Comparison of ENCODE assay signal across 8 mouse cellular contexts in genomic region chr4:144895211-144895590, GRCm38 (mm10). TPM values are rescaled to one million over a fixed set of nuclear protein-coding genes. Genes with fewer than 3 reads are reported as not detected.
DNase-seq lines count a peak whose midpoint lies in the region; ATAC-seq lines count a peak whose summit lies in the region.

No protein-coding gene starts in this region.

- H3K9ac ChIP-seq in forebrain, embryonic 11.5 days (ENCODE audit: low read length) = no peak overlapping the region
- peak overlapping the region; percentile 84 for H3K9ac ChIP-seq in intestine, embryonic 16.5 days (ENCODE audit: low read depth, low read length)

- peak overlapping the region; percentile 58 for H3K4me3 ChIP-seq in forebrain, embryonic 10.5 days
- no peak overlapping the region for H3K4me3 ChIP-seq in forebrain, embryonic 11.5 days (ENCODE audit: low read depth, low read length)
- peak overlapping the region; percentile 70 for H3K4me3 ChIP-seq in embryonic facial prominence, embryonic 10.5 days
- H3K4me3 ChIP-seq in intestine, embryonic 16.5 days (ENCODE audit: low read length) = peak overlapping the region; percentile 70

- H3K4me1 ChIP-seq in forebrain, embryonic 10.5 days = peaks cover 57% of the 10 kb centered on the region
- H3K4me1 ChIP-seq in forebrain, embryonic 11.5 days (replicated peaks; ENCODE audit: control insufficient read depth, insufficient read depth, low read length) = peaks cover 8% of the 10 kb centered on the region
- H3K4me1 ChIP-seq in embryonic facial prominence, embryonic 10.5 days = peaks cover 64% of the 10 kb centered on the region
- H3K4me1 ChIP-seq in intestine, embryonic 16.5 days (ENCODE audit: control insufficient read depth, insufficient read depth, low read length) = peaks cover 47% of the 10 kb centered on the region

- no peak overlapping the region for H3K27ac ChIP-seq in forebrain, embryonic 10.5 days
- H3K27ac ChIP-seq in forebrain, embryonic 11.5 days (ENCODE audit: low read depth, low read length) = no peak overlapping the region
- peak overlapping the region; percentile 83 for H3K27ac ChIP-seq in embryonic facial prominence, embryonic 10.5 days (replicated peaks)
- peak overlapping the region; percentile 96 for H3K27ac ChIP-seq in intestine, embryonic 16.5 days (ENCODE audit: low read length)

- peaks cover 44% of the 10 kb centered on the region for H3K27me3 ChIP-seq in forebrain, embryonic 10.5 days (ENCODE audit: poor library complexity, severe bottlenecking)
- H3K27me3 ChIP-seq in forebrain, embryonic 11.5 days (ENCODE audit: control insufficient read depth, insufficient read depth, low read length) = peaks cover 24% of the 10 kb centered on the region
- peaks cover 36% of the 10 kb centered on the region for H3K27me3 ChIP-seq in embryonic facial prominence, embryonic 10.5 days (replicated peaks; ENCODE audit: low read depth, poor library complexity, severe bottlenecking)
- H3K27me3 ChIP-seq in intestine, embryonic 16.5 days (replicated peaks; ENCODE audit: control insufficient read depth, insufficient read depth, low read length) = no peaks in the 10 kb centered on the region

- no peaks in the 10 kb centered on the region for H3K36me3 ChIP-seq in forebrain, embryonic 10.5 days (replicated peaks)
- no peaks in the 10 kb centered on the region for H3K36me3 ChIP-seq in forebrain, embryonic 11.5 days (ENCODE audit: control insufficient read depth, insufficient read depth, low read length)
- peaks cover 8% of the 10 kb centered on the region for H3K36me3 ChIP-seq in embryonic facial prominence, embryonic 10.5 days (replicated peaks)
- peaks cover 8% of the 10 kb centered on the region for H3K36me3 ChIP-seq in intestine, embryonic 16.5 days (ENCODE audit: control insufficient read depth, insufficient read depth, low read length)

- H3K4me2 ChIP-seq in forebrain, embryonic 11.5 days (ENCODE audit: low read depth, low read length, severe bottlenecking) = no peak overlapping the region
- peak overlapping the region; percentile 62 for H3K4me2 ChIP-seq in intestine, embryonic 16.5 days (ENCODE audit: low read depth, low read length)

- peak; percentile 18 for DNase-seq in forebrain, embryonic 10.5 days (ENCODE audit: extremely low spot score, low spot score)
- no peak for DNase-seq in forebrain, embryonic 11.5 days (ENCODE audit: low spot score)
- DNase-seq in embryonic facial prominence, embryonic 10.5 days (ENCODE audit: low spot score) = peak; percentile 55
- peak; percentile 69 for DNase-seq in lung, postnatal 10 days
- no peak for DNase-seq in cerebellum, adult 9-11 months
- no peak for DNase-seq in gastrocnemius, postnatal 4 days (ENCODE audit: low spot score in 2 of 2)
- no peak for DNase-seq in layer of hippocampus, adult 8-10 months (ENCODE audit: low spot score in 2 of 2)

- no peak for ATAC-seq in forebrain, embryonic 11.5 days (replicated peaks; ENCODE audit: low FRiP score)
- 0 out of 2 replicates have a peak, but pooled peaks have one; percentile 0 for ATAC-seq in intestine, embryonic 16.5 days

- no peaks in the 10 kb centered on the region for H3K9me3 ChIP-seq in forebrain, embryonic 10.5 days
- H3K9me3 ChIP-seq in forebrain, embryonic 11.5 days (ENCODE audit: control insufficient read depth, low read length) = no peaks in the 10 kb centered on the region
- peaks cover 2% of the 10 kb centered on the region; the same call in 1 of the 2 replicates for H3K9me3 ChIP-seq in embryonic facial prominence, embryonic 10.5 days
- no peaks in the 10 kb centered on the region for H3K9me3 ChIP-seq in intestine, embryonic 16.5 days (ENCODE audit: control insufficient read depth, low read length)

- WGBS in forebrain, embryonic 10.5 days = 46% methylated on average over 2 of the region's 2 CpGs
- WGBS in forebrain, embryonic 11.5 days = 61% methylated on average over 2 of the region's 2 CpGs
- WGBS in embryonic facial prominence, embryonic 10.5 days = 33% methylated on average over 2 of the region's 2 CpGs
- WGBS in intestine, embryonic 16.5 days = 25% methylated on average over 2 of the region's 2 CpGs

RNA-seq across cellular contexts. Expression of gene Dhrs3, which starts 2.6 kb away (rescaled TPM):
- polyA plus RNA-seq in forebrain, embryonic 10.5 days (2016; fragmentation: Nextera tagmentation; extraction: Ambion mirVana) = 12.2 and 15.3 TPM in 2 replicates
- 5.8 and 8.1 TPM in 2 replicates for polyA plus RNA-seq in forebrain, embryonic 11.5 days (2014; fragmentation: Nextera tagmentation; extraction: Ambion mirVana)
- 22.0 and 30.2 TPM in 2 replicates for polyA plus RNA-seq in embryonic facial prominence, embryonic 10.5 days (2016; fragmentation: Nextera tagmentation; extraction: Ambion mirVana)
- polyA plus RNA-seq in intestine, embryonic 16.5 days (2015; fragmentation: Nextera tagmentation; extraction: Ambion mirVana) = 122 and 132 TPM in 2 replicates
- 10 to 100 TPM; 49.2 to 51.4 TPM for total RNA-seq in gastrocnemius, postnatal 4 days (2021)
- total RNA-seq in layer of hippocampus, adult 8-10 months (2022) = 10 to 100 TPM; 28.7 to 41.1 (median 35.0) TPM

Comparison
In these comparisons a context has a peak if more than half of its experiments do, and no peak if none do; other contexts are left out.
1. DNase-seq: peak in forebrain, embryonic 10.5 days (single experiment), embryonic facial prominence, embryonic 10.5 days (single experiment) and lung, postnatal 10 days (single experiment); none in forebrain, embryonic 11.5 days (single experiment), cerebellum, adult 9-11 months (single experiment), gastrocnemius, postnatal 4 days (0 of 2) and layer of hippocampus, adult 8-10 months (0 of 2).
2. H3K27ac ChIP-seq: peak in embryonic facial prominence, embryonic 10.5 days (single experiment) and intestine, embryonic 16.5 days (single experiment); none in forebrain, embryonic 10.5 days (single experiment) and forebrain, embryonic 11.5 days (single experiment).